Mouse (Mus musculus) embryo, embryonic 9.5 days (tissue): ENCODE results near the gene Tctn3.
A peak's percentile ranks its signal among the peaks of the same experiment; 100 is the strongest.

Experiments used
- DNase-seq: peaks from one replicate; pipeline ENCODE4 v3.0.0-alpha.2; 2017; ENCODE audit errors: extremely low spot score

Tctn3 gene

DNA sequence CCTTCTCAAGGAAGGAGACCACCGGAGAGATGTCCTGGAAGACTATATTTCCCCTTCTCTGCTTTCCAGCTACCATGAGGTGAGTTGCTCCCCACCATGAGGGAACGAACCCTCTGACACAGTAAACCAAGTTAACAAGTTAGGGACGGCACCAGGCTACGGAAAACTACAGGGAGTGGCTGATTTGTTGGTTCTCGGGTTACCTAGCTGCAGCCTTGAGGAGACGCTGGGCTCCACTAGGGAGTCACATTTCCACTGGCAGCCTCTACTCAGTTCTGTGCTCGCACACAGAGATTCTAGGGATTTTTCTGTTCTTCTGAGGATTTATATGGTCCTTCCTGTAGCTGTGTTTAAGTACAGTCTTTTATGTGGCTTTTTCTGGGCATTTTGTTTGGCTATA, 56.0 kb downstream of the Tctn3 start:
- no peak for DNase-seq

DNA sequence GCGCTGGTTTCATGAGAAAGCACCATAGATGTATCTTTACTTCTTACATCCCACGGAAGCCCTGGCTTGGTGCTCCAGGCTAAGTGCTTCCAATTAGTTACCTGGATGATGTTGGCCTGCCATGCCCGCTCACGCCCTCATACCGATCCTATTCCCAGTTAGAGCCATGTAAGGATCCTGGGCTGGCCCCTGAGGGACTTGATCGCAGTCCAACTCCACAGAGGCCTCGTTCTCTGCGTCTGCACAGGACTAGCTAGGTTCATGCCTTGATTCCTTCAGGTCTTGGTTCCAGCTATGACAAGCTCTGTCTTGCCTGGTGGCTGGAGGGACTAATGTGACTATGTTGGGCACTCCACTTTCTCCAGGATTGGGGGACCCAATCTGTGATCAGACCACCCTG, 56.9 kb downstream of the Tctn3 start:
- no peak for DNase-seq

DNA sequence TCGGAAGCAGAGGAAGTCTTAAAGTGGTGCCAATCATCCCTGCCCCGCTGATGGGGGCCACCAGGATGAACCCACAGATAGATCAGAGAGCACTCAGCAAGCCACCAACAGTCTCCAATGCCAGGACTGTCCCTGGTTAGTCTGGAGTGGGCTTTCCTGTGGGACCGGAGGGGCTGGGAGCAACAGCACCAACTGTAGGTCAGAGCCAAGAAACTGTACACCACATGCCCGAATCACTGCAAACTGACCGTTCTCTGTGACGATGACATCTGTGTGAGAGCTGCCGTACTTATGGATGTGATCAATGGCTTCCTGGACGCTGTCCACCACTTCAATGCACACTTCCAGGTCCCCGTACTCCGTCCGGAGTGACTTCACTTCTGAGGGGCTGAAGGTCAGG, 57.7 kb downstream of the Tctn3 start:
- DNase-seq: no peak

DNA sequence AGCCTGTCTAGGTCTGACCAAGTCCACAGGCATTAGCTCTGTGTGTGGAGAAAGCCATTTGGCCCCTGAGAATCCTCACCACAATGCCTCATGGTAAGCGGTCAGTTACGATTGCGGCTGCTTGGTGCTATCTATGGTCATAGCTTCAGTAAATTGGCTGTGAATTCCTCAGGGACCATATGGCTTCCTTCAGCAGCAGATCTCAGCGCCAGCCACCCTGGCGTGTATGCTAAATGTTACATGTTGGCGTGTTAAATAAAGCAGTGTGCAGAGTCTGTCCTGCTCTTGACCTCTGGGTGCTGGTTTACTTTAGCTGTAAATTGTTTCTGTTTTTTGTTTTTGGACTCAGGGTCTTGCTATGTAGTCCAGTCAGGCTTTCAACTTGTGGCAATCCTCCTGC, 58.2 kb downstream of the Tctn3 start:
- DNase-seq: no peak

DNA sequence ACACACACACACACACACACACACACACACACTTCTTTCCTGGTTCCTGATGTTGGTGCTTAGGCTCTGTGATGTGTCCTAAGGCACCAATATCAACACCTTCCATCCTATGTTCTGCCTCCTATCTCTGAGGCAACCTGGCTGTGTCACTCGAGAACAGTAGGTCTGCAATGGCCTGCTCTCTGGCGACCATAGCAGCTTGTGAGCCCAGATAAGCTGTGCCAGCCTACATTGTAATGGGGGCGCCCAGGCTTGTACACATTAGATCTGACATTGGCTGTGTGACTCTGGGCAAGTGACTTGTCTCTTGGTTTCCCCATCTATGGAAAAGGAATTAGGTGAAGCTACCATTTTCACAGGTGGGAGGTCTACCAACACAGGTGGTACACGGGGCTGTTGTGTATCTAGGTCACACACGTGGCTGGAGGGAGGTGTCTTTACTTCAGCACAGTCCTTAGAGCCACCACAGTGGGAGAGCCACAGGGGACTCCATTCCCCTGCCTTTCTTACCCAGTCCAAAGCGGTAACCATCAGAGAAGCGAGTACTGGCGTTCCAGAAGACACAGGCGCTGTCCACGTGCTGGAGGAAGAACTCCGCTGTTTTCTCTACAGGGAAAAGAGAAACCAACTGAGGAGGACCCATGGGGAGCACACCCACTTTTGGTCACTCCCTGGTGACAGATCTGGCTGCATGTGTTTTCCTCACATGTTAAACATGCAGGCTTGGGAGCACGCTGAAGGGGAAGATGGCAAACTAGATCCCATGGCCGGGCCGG, 58.8 kb downstream of the Tctn3 start:
- DNase-seq: no peak

DNA sequence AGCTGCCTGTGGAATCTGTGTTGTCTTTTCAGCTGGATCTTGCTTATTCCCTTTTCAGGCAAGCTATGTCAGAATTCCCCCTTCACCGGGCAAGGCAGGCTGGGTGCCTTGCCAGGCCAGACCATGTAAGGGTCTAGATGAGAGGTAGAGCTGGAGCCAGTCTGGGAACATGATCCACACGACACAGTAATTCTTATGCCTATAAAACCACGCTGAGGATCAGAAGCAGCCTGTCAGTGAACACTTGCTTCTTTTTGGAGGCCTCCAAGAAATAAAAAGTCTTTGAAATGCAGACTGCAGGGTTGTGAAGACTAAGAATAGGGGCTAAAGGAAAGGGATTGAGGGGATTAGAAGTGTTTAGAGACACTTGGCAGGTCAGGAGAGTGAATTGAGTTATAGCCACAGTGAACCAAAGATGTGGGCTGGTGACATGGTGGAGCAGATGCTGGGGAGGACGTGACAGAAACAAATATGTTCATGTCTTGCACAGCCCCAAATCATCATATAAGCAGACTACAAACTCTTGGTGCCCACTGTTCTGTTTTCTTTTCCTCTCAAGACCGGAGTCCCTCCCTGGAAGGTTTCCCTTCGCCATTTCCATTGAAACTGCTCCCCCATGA, 62.4 kb downstream of the Tctn3 start:
- no peak for DNase-seq

DNA sequence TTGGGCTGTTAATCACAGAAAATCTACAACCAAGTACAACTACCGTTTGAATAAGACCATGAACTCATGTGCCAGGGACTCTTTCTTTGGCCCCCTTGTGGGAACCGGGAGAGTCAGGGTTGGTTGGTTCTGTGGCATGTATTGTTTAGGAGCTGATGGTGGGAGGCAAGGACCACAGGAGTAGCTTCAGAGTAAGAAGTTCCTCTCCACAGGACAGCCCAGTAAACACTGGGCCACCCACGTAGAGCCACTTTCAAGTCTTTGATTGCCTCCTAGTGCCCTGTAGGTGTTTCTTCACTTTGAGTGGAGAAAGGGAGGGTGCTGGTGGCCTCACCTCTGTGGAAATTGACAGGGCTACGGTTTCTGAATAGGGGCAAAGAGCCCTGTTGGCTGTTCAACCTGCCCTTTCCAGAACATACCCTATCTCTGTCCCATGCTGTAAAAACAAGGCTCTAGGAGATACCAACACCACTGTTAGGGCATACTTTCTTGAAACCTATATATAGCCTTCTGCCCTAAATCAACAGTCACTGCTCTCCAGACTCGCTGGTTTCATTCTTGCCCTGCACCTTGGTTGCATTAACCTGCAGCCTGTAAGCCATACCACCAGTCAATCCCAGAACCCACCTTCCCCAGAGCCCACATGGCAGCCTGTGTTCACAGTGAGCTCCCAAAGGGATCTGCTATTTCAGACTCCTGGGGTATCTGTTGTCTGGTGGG, 63.1 kb downstream of the Tctn3 start:
- DNase-seq: peak; percentile 36

DNA sequence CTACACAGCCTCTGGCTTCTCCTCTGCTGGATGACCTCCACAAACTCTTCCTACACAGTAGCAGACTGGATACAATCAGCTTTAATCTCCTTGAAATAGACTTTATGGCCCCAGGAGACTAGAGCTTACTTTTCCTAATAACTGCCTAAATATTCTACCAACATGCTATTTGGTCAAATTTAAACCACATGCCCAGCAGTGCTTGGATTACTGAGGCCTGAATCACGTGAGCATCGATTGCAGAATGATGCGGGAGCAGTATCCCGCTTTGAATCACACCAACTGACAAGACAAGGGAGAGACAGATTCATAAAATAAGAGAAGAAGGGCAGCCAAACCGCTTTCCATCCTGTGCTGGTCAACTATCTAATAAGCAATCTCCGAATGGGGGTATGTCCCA, 63.6 kb downstream of the Tctn3 start:
- DNase-seq: no peak
